Mouse (Mus musculus) adrenal gland, postnatal 25 days (tissue): Measurements from ENCODE around the gene Lbhd2. TPM values are rescaled to one million over a fixed set of nuclear protein-coding genes. Genes with fewer than 3 reads are reported as not detected.

Source experiments
- DNase-seq: peaks from one replicate; pipeline ENCODE4 v3.0.0; 2021; ENCODE audit warnings: mixed read lengths
- long read RNA-seq: library from polyadenylated mRNA; stranded (forward); transcript quantifications from one replicate; pipeline ENCODE4 v2.0.0, GENCODE M21; 2021
- total RNA-seq: library from RNA; stranded (reverse); gene quantifications from 2 replicates; pipeline ENCODE4 v1.2.3, GENCODE M21; 2021

Lbhd2 gene
- 0.85 TPM in 1 of 2 replicates, not detected in the other for total RNA-seq
- long read RNA-seq: 0 reads

- no peak for DNase-seq
These were observed at the start of gene Lbhd2 for GRCm38 (mm10) chr12:111406622-111407021. Gene Lbhd2, plus strand, starts transcription at chr12:111406809.

GRCm38 (mm10) chr12:111360671-111361070 is 45.9 kb upstream of the Lbhd2 start:
- no peak for DNase-seq

- DNase-seq: no peak
These were observed 45.1 kb upstream of the Lbhd2 start for GRCm38 (mm10) chr12:111361319-111362098.

GRCm38 (mm10) chr12:111364234-111364633 is 42.4 kb upstream of the Lbhd2 start:
- no peak for DNase-seq

GRCm38 (mm10) chr12:111367065-111367464 is 39.5 kb upstream of the Lbhd2 start:
- DNase-seq: no peak

GRCm38 (mm10) chr12:111370249-111370648 is 36.4 kb upstream of the Lbhd2 start:
- no peak for DNase-seq

GRCm38 (mm10) chr12:111371905-111372304 is 34.7 kb upstream of the Lbhd2 start:
- DNase-seq: no peak

- no peak for DNase-seq
These were observed 33.2 kb upstream of the Lbhd2 start for GRCm38 (mm10) chr12:111373411-111373810.

GRCm38 (mm10) chr12:111374727-111375126 is 31.9 kb upstream of the Lbhd2 start:
- DNase-seq: no peak

- DNase-seq: no peak
These were observed 31.1 kb upstream of the Lbhd2 start for GRCm38 (mm10) chr12:111375559-111375958.

GRCm38 (mm10) chr12:111376053-111376452 is 30.6 kb upstream of the Lbhd2 start:
- no peak for DNase-seq

- peak; percentile 66 for DNase-seq
These were observed 29.7 kb upstream of the Lbhd2 start for GRCm38 (mm10) chr12:111376826-111377331.

- DNase-seq: peak; percentile 95
These were observed 29.1 kb upstream of the Lbhd2 start, which contains the start of gene Cdc42bpb for GRCm38 (mm10) chr12:111377376-111377973. Gene Cdc42bpb, minus strand, starts transcription at chr12:111377718.

GRCm38 (mm10) chr12:111377986-111378490 is 28.6 kb upstream of the Lbhd2 start:
- no peak for DNase-seq

- no peak for DNase-seq
These were observed 27.8 kb upstream of the Lbhd2 start for GRCm38 (mm10) chr12:111378812-111379211.

GRCm38 (mm10) chr12:111385883-111386641 is 20.5 kb upstream of the Lbhd2 start:
- no peak for DNase-seq

GRCm38 (mm10) chr12:111386642-111387120 is 19.9 kb upstream of the Lbhd2 start:
- no peak for DNase-seq

GRCm38 (mm10) chr12:111387146-111387545 is 19.5 kb upstream of the Lbhd2 start:
- no peak for DNase-seq

- DNase-seq: peak; percentile 46
These were observed 12.6 kb upstream of the Lbhd2 start for GRCm38 (mm10) chr12:111394008-111394407.

GRCm38 (mm10) chr12:111396997-111397396 is 9.6 kb upstream of the Lbhd2 start:
- peak; percentile 34 for DNase-seq

GRCm38 (mm10) chr12:111401454-111402184 is 5.0 kb upstream of the Lbhd2 start:
- peak; percentile 76 for DNase-seq

- DNase-seq: no peak
These were observed 1.7 kb upstream of the Lbhd2 start for GRCm38 (mm10) chr12:111404880-111405279.
